Mouse (Mus musculus): Measurements from ENCODE around the gene Cish. TPM values are rescaled to one million over a fixed set of nuclear protein-coding genes. Genes with fewer than 3 reads are reported as not detected.

Gene Cish
- polyA plus RNA-seq (2015; fragmentation: Nextera tagmentation; extraction: Ambion mirVana), result 9.7 and 13.9 TPM in 2 replicates

DNA sequence AAGGTAGTCTGAATTCAATTTTAAA is at the start of gene Cish:
Cish (plus strand) TSS at position 11 of the 25 bp plus-strand sequence.
- peaks cover 11% of the 10 kb centered on the region for H3K36me3 ChIP-seq
- peak within 1 kb of the TSS; percentile 84 for H3K4me2 ChIP-seq
- H3K9me3 ChIP-seq, result no peaks in the 10 kb centered on the region
- H3K9ac ChIP-seq, result peak within 1 kb of the TSS; percentile 67
- H3K4me1 ChIP-seq, result peaks cover 27% of the 10 kb centered on the region
- H3K27me3 ChIP-seq, result peaks cover 12% of the 10 kb centered on the region; the same call in 1 of the 2 replicates
- no peak for ATAC-seq (ENCODE audit: insufficient number of reproducible peaks, low FRiP score, low TSS enrichment, low read depth)
- peak within 1 kb of the TSS; percentile 86 for H3K27ac ChIP-seq
- H3K4me3 ChIP-seq, result peak within 1 kb of the TSS; percentile 71

DNA sequence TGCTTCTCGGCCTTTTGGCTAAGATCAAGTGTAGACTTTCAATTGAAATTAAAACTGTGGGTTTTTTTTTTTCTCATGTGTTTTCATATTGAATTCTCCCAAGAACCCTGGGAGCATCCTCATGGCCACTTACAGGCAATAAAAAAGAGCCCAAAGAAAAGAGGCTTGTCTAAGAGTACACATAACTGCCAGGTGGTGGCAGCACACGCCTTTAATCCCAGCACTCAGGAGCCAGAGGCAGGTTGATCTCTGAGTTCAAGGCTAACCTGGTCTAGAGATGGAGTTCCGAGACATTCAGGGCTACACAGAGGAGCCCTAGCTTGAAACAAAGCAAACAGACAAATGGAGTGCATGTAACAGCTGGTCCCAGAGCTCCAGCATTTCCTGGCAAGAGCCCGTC is 49.7 kb upstream of the Cish start:
- no peaks in the 10 kb centered on the region for H3K27me3 ChIP-seq
- no peak overlapping the region for H3K27ac ChIP-seq
- no peaks in the 10 kb centered on the region for H3K4me1 ChIP-seq
- WGBS, result 53% methylated on average over 4 of the region's 4 CpGs
- no peak overlapping the region for H3K4me3 ChIP-seq
- no peak overlapping the region for H3K4me2 ChIP-seq
- no peak overlapping the region for H3K9ac ChIP-seq
- ATAC-seq (ENCODE audit: insufficient number of reproducible peaks, low FRiP score, low TSS enrichment, low read depth), result no peak
- no peaks in the 10 kb centered on the region for H3K36me3 ChIP-seq
- H3K9me3 ChIP-seq, result no peaks in the 10 kb centered on the region

DNA sequence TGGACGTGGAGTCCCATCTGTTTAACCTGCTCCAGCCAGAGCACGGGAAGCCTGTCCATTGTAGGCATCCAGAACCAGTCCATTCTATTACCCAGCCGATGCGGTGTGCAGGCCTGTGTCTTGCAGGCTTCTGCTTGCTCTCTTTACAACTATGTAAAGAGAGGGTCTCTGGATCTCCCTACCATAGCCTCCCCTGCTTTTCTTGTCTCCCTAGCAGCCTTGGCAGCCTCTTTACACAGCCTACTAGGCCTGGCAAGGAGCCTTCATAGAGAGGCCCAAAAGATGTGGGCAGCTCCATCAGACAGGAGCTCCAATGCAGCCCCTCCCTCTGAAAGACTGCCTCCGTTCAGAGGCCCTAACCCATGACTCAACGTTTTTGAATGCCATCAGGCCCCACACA is 46.7 kb upstream of the Cish start:
- 71% methylated on average over 6 of the region's 6 CpGs for WGBS
- Histone ChIP-seq H3K4me3 (no peak overlapping the region), H3K9me3 (no peaks in the 10 kb centered on the region), H3K27me3 (0 out of 2 replicates have a peak, but pooled peaks cover 4% of the 10 kb centered on the region), H3K4me1 (peaks cover 4% of the 10 kb centered on the region; the same call in 1 of the 2 replicates), H3K9ac (no peak overlapping the region), H3K36me3 (no peaks in the 10 kb centered on the region), H3K4me2 (no peak overlapping the region), H3K27ac (no peak overlapping the region)
- ATAC-seq (ENCODE audit: insufficient number of reproducible peaks, low FRiP score, low TSS enrichment, low read depth), result no peak

DNA sequence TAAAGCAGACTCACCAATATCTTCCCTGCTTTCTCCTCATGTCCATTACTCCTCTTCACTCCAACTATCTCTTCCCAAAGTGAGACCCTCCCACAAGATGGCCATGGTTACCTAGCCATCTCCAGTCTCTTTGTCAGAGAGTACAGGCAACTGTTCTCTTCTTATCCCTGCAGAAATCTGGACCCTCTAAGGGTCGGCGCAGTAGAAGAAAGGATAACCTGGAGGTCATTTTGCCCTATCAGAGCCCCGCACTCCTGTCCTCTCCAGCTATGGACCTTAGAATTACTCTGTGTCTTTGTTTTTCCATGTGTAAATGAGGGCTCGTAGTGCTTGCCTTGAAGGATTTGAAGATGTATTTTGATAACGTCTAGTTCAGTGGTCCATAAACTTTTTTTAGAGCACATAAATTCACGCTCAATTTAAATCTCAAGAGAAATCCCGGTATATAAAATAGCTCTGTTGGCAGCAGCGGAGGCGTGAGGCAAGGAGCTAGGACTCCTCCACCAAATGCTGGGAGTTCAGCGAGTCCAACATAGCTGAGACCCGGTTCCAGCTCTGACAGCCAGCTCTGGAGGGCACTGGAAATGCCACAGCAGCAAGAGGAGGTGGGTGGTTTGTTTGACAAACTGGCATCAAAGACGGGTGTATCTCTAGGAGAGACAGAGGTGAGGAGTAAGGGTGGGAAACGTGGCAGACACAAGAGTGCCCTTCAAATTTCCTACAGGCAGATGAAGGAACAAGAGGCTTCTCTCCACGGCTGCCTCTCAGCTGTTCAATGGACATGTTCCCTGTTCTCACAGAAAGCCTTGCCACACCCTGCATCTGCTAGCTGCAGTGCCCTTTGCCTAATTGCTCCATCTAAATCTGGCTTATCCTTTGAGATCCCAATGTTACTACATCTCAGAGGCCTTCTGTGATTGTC is 45.1 kb upstream of the Cish start:
- ATAC-seq (ENCODE audit: insufficient number of reproducible peaks, low FRiP score, low TSS enrichment, low read depth), result no peak
- Histone ChIP-seq H3K27me3 (0 out of 2 replicates have a peak, but pooled peaks cover 4% of the 10 kb centered on the region), H3K36me3 (no peaks in the 10 kb centered on the region), H3K4me2 (no peak overlapping the region), H3K4me3 (no peak overlapping the region), H3K27ac (no peak overlapping the region), H3K9ac (no peak overlapping the region), H3K4me1 (peaks cover 7% of the 10 kb centered on the region; the same call in 1 of the 2 replicates), H3K9me3 (no peaks in the 10 kb centered on the region)
- WGBS, result 62% methylated on average over 14 of the region's 14 CpGs

DNA sequence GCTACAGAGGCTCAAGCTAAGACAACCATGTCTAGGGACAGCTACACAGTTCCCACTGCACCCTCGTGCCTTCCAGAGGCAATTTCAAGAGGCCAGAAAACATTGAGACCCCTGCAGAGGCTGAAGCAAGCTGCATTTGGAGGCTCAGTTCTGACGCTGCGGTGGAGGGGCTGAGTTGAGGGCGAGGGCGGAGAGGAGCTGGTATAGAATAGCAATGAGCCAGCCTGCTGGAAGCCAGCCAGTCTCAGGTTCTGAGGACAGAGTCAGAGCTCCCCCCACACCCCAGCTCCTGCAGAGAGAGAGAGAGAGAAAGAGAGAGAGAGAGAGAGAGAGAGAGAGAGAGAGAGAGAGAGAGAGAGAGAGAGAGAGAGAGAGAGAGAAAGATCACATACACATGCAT is 43.7 kb upstream of the Cish start:
- 24% methylated on average over 5 of the region's 5 CpGs for WGBS
- H3K36me3 ChIP-seq, result no peaks in the 10 kb centered on the region
- H3K4me2 ChIP-seq, result no peak overlapping the region
- H3K4me3 ChIP-seq, result no peak overlapping the region
- no peaks in the 10 kb centered on the region for H3K9me3 ChIP-seq
- 0 out of 2 replicates have a peak, but pooled peaks cover 4% of the 10 kb centered on the region for H3K27me3 ChIP-seq
- ATAC-seq (ENCODE audit: insufficient number of reproducible peaks, low FRiP score, low TSS enrichment, low read depth), result no peak
- peaks cover 7% of the 10 kb centered on the region; the same call in 1 of the 2 replicates for H3K4me1 ChIP-seq
- no peak overlapping the region for H3K27ac ChIP-seq
- no peak overlapping the region for H3K9ac ChIP-seq

DNA sequence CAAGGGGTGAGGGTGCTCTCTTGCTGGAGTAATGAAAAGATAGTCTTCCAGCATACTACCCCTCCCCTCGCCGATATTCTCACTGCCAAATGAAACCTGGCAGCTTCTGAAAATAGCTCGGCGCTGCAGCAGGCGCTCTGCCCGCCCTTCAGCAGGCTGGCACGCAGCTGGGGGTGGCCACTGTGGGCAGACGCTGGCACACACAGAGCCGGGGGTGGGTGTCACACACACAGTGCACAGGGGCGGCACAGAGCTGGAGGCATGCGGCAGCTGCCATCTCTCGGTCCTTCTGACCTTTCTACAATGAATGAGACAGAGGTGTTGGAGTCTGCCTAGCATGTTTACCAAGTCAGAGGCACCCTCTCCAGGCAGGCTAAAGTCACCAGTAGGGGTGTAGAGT is 41.4 kb upstream of the Cish start:
- Histone ChIP-seq H3K36me3 (no peaks in the 10 kb centered on the region), H3K4me3 (no peak overlapping the region), H3K4me2 (no peak overlapping the region), H3K27ac (no peak overlapping the region), H3K27me3 (0 out of 2 replicates have a peak, but pooled peaks cover 4% of the 10 kb centered on the region), H3K4me1 (peaks cover 9% of the 10 kb centered on the region; the same call in 1 of the 2 replicates), H3K9ac (no peak overlapping the region), H3K9me3 (no peaks in the 10 kb centered on the region)
- ATAC-seq (ENCODE audit: insufficient number of reproducible peaks, low FRiP score, low TSS enrichment, low read depth), result peak; percentile 65; the same call in 1 of the 2 replicates
- WGBS, result 66% methylated on average over 12 of the region's 12 CpGs

DNA sequence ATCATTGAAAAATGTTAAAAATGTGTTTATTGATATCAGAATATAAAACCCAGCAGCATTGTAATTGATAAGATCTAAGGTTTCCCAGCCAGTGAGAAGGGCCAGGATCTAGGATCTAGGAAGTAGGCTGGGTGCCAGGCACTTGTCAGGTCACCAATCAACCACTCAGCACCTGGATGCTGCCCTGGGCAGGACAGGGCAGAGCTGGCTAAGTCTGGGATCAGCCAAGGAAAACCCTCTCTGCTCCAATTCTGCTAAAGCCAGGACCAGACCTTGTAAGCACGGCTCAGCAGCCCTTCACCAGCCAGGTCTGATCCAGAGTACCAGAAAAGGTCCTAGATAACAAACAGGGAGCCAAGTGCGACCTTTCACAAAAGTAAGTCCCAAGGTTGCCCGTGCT is 40.9 kb upstream of the Cish start:
- no peak overlapping the region for H3K4me2 ChIP-seq
- ATAC-seq (ENCODE audit: insufficient number of reproducible peaks, low FRiP score, low TSS enrichment, low read depth), result no peak
- 0 out of 2 replicates have a peak, but pooled peaks cover 4% of the 10 kb centered on the region for H3K27me3 ChIP-seq
- 81% methylated on average over 3 of the region's 3 CpGs for WGBS
- H3K4me1 ChIP-seq, result peaks cover 11% of the 10 kb centered on the region; the same call in 1 of the 2 replicates
- H3K36me3 ChIP-seq, result no peaks in the 10 kb centered on the region
- H3K4me3 ChIP-seq, result no peak overlapping the region
- H3K9ac ChIP-seq, result no peak overlapping the region
- no peaks in the 10 kb centered on the region for H3K9me3 ChIP-seq
- H3K27ac ChIP-seq, result no peak overlapping the region

DNA sequence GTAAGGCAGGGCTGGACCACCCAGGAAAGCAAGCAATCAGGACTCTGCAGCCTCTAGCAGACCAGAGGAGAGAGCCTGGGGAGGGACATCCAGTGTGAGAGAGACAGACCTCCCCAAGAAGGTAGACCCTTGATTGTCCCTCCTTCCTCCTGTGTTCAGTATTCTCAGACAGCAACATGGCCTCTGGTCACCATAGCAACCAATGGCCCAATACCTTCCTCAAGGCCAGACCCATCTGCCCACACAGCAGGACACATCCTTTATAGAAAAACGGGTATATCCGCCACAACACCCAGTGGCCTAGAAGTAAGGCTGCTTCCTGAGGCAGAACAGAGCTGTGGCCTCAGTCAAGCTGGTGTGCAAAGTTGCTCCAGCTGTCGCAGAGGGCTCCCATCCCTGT is 40.2 kb upstream of the Cish start:
- no peaks in the 10 kb centered on the region for H3K9me3 ChIP-seq
- no peak overlapping the region for H3K4me3 ChIP-seq
- WGBS, result 43% methylated on average over 3 of the region's 3 CpGs
- 0 out of 2 replicates have a peak, but pooled peaks cover 4% of the 10 kb centered on the region for H3K27me3 ChIP-seq
- peaks cover 11% of the 10 kb centered on the region; the same call in 1 of the 2 replicates for H3K4me1 ChIP-seq
- H3K9ac ChIP-seq, result no peak overlapping the region
- no peaks in the 10 kb centered on the region for H3K36me3 ChIP-seq
- no peak for ATAC-seq (ENCODE audit: insufficient number of reproducible peaks, low FRiP score, low TSS enrichment, low read depth)
- H3K4me2 ChIP-seq, result no peak overlapping the region
- H3K27ac ChIP-seq, result no peak overlapping the region

DNA sequence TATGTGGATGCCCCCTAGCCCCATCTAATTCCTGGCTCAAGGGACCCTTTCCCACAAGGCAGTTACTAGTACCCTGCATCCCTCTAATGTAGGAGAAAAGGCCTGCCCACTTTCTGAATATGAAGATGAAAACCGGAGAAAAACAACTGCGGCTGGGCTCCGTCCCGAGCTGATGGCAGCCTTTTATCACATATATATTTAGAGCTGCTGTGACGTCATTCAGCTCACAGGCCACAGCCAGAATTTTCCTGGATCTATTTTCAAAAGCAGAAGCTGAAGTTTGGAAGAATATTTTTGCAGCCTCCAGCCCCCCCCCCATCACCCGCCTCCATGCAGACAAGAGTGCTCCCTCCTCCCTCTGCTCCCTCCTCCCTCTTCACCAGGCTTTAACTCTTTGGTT is 36.3 kb upstream of the Cish start:
- no peak for ATAC-seq (ENCODE audit: insufficient number of reproducible peaks, low FRiP score, low TSS enrichment, low read depth)
- WGBS, result 55% methylated on average over 6 of the region's 6 CpGs
- H3K9me3 ChIP-seq, result no peaks in the 10 kb centered on the region
- H3K4me2 ChIP-seq, result no peak overlapping the region
- H3K27me3 ChIP-seq, result no peaks in the 10 kb centered on the region
- H3K9ac ChIP-seq, result no peak overlapping the region
- H3K4me1 ChIP-seq, result 0 out of 2 replicates have a peak, but pooled peaks cover 3% of the 10 kb centered on the region
- H3K36me3 ChIP-seq, result no peaks in the 10 kb centered on the region
- no peak overlapping the region for H3K27ac ChIP-seq
- H3K4me3 ChIP-seq, result no peak overlapping the region

DNA sequence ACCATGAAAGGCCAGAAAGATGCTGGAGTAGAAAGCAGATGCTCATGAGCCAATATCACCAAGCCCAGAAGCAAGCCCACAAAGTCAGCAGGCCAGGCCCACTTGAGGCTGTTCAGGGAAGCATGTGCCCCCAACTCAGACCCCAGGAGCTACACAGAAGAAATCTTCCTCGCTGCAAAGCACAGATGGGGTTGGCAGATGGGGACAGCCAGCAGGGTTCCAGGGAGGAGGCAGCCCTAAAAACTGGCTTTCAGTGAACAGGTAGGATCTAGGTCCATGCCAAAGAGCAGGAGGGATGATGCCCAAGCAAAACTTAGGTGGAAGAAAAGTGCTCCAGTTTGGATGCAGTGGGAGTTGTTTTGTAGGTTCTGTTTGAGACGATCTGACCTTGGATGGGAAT is 35.4 kb upstream of the Cish start:
- no peak for ATAC-seq (ENCODE audit: insufficient number of reproducible peaks, low FRiP score, low TSS enrichment, low read depth)
- 65% methylated on average over 2 of the region's 2 CpGs for WGBS
- no peak overlapping the region for H3K27ac ChIP-seq
- no peaks in the 10 kb centered on the region for H3K27me3 ChIP-seq
- no peaks in the 10 kb centered on the region for H3K36me3 ChIP-seq
- H3K4me1 ChIP-seq, result 0 out of 2 replicates have a peak, but pooled peaks cover 3% of the 10 kb centered on the region
- no peaks in the 10 kb centered on the region for H3K9me3 ChIP-seq
- H3K4me2 ChIP-seq, result no peak overlapping the region
- no peak overlapping the region for H3K9ac ChIP-seq
- no peak overlapping the region for H3K4me3 ChIP-seq

DNA sequence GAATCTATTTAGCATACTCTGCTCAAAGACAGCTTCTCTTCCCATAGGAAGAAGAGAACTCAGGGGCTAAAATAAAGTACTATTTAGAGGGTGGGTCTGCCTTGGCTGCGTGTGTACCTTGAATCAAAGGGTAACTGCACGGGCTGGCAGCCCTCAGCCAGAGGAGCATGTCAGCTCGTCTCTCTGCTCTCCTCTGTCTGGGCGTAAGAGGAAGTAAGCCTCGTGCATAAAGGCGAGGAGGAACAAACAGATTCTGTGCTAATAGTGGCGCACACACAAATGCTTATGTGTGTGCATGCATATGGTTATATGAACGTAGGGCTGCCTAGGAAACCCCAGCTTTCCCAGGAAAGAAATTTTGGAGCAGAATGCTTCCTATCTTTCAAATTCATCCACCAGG is 35.0 kb upstream of the Cish start:
- Histone ChIP-seq H3K4me1 (0 out of 2 replicates have a peak, but pooled peaks cover 3% of the 10 kb centered on the region), H3K9ac (no peak overlapping the region), H3K9me3 (no peaks in the 10 kb centered on the region), H3K36me3 (no peaks in the 10 kb centered on the region), H3K27ac (no peak overlapping the region), H3K4me2 (no peak overlapping the region), H3K27me3 (no peaks in the 10 kb centered on the region), H3K4me3 (no peak overlapping the region)
- 60% methylated on average over 8 of the region's 8 CpGs for WGBS
- no peak for ATAC-seq (ENCODE audit: insufficient number of reproducible peaks, low FRiP score, low TSS enrichment, low read depth)

DNA sequence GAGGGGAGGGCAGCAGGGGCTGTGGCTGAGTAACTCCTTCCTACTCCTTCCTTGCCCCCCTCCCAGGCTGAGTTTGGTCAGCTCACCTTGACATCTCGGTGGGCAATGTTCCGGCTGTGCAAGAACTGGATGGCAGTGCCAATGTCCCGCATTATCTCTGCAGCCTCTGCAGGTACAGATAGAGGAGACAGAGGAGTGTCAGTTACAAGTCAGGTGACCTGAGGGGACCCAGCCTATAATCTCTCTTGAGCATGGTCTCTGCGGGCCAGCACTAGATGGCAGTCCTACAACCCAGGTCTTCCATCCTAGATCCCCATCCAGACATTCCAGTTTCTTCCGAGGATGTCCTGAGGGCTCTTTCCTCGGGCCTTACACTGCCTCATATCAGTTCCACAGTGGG is 34.0 kb upstream of the Cish start:
- 72% methylated on average over 6 of the region's 6 CpGs for WGBS
- Histone ChIP-seq H3K4me1 (0 out of 2 replicates have a peak, but pooled peaks cover 3% of the 10 kb centered on the region), H3K27ac (no peak overlapping the region), H3K4me2 (no peak overlapping the region), H3K4me3 (no peak overlapping the region), H3K9me3 (no peaks in the 10 kb centered on the region), H3K27me3 (no peaks in the 10 kb centered on the region), H3K9ac (no peak overlapping the region), H3K36me3 (no peaks in the 10 kb centered on the region)
- no peak for ATAC-seq (ENCODE audit: insufficient number of reproducible peaks, low FRiP score, low TSS enrichment, low read depth)
